Mouse (Mus musculus) bone marrow macrophage, adult 2 months (primary cell): ENCODE measurements around the gene Acap1. TPM values are rescaled to one million over a fixed set of nuclear protein-coding genes. Genes with fewer than 3 reads are reported as not detected.

ENCODE experiments used
- H3K27ac ChIP-seq: 2 replicates; pipeline ENCODE4 v1.5.1; 2012; ENCODE audit warnings: low read depth, low read length; ENCODE audit not compliant: insufficient read depth
- H3K4me1 ChIP-seq: 2 replicates; pipeline ENCODE4 v1.6.1; 2012; ENCODE audit warnings: low read length; ENCODE audit not compliant: control insufficient read depth, insufficient read depth
- H3K4me3 ChIP-seq: 2 replicates; pipeline ENCODE4 v1.5.1; 2012; ENCODE audit warnings: mild to moderate bottlenecking, low read length, moderate library complexity; ENCODE audit not compliant: insufficient read depth
- CTCF ChIP-seq: IDR thresholded peaks from 2 replicates; pipeline ENCODE4 v1.5.1; 2012; ENCODE audit warnings: low read depth, mild to moderate bottlenecking, low read length, moderate library complexity
- POLR2A ChIP-seq: IDR thresholded peaks from 2 replicates; pipeline ENCODE4 v1.6.1; 2012; ENCODE audit warnings: mild to moderate bottlenecking, low read depth, low read length, borderline replicate concordance
- polyA plus RNA-seq: library from polyadenylated mRNA; stranded (reverse); fragments of >200 nt; gene quantifications from 2 replicates; pipeline ENCODE4 v1.2.4, GENCODE M21; 2012; ENCODE audit not compliant: missing spikeins, insufficient read depth, insufficient read length

The Acap1 gene
- polyA plus RNA-seq, 1 experiment, result 0.66 TPM

- Histone ChIP-seq H3K27ac (no peak overlapping the region), H3K4me3 (peak overlapping the region; percentile 72), H3K4me1 (peaks cover 4% of the 10 kb centered on the region; the same call in 1 of the 2 replicates)
- TF ChIP-seq CTCF (no peak), POLR2A (no peak)
These were observed 7.6 kb upstream of the Acap1 start for GRCm38 (mm10) chr11:69902972-69903371.

DNA sequence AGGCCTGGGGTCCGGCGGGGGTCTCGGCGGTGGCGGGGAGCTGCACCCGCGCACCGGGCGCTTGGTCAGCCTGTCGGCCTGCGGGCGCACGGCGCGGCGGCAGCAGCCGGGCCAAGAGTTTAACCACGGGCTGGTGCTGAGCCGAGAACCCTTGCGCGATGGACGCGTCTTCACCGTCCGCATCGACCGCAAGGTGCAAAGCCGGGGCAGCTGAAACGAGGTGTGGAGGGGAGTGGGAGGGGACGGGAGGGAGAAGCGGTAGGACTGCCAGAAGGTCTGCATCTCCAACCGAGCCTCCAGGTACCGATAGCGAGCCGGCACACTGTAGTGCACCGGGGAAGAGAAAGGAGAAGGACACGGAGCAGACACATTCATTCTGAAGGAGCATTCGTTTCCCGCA lies 6.7 kb upstream of the Acap1 start:
- Histone ChIP-seq H3K27ac (no peak overlapping the region), H3K4me1 (peaks cover 4% of the 10 kb centered on the region; the same call in 1 of the 2 replicates), H3K4me3 (peak overlapping the region; percentile 72)
- TF ChIP-seq POLR2A, result no peak
- TF ChIP-seq CTCF, result no peak

- Histone ChIP-seq H3K27ac (peak overlapping the region; percentile 73), H3K4me1 (peaks cover 4% of the 10 kb centered on the region; the same call in 1 of the 2 replicates), H3K4me3 (peak overlapping the region; percentile 72)
- no peak for TF ChIP-seq CTCF
These were observed 6.1 kb upstream of the Acap1 start for GRCm38 (mm10) chr11:69901406-69901846.

- no peak for TF ChIP-seq POLR2A
- no peak for TF ChIP-seq CTCF
These were observed 5.4 kb upstream of the Acap1 start, which contains the start of the genes 2810408A11Rik and Neurl4 for GRCm38 (mm10) chr11:69900471-69901405. 2810408A11Rik (minus strand) TSS chr11:69900987. Neurl4 (plus strand) TSS chr11:69901072.

GRCm38 (mm10) chr11:69899870-69900269 lies 4.5 kb upstream of the Acap1 start:
- H3K4me1 ChIP-seq, result peaks cover 4% of the 10 kb centered on the region; the same call in 1 of the 2 replicates
- no peak overlapping the region for H3K27ac ChIP-seq
- TF ChIP-seq POLR2A, result no peak
- TF ChIP-seq CTCF, result no peak
- no peak overlapping the region for H3K4me3 ChIP-seq

More at GRCm38 (mm10) chr11:69900471-69901405, 5.4 kb upstream of the Acap1 start, which contains the start of the genes 2810408A11Rik and Neurl4:
- Histone ChIP-seq H3K27ac (peak within 1 kb of the TSS; percentile 73), H3K4me3 (peak within 1 kb of the TSS; percentile 72), H3K4me1 (peaks cover 4% of the 10 kb centered on the region; the same call in 1 of the 2 replicates)

GRCm38 (mm10) chr11:69894671-69895070 lies 668 bp downstream of the Acap1 start:
- no peak overlapping the region for H3K27ac ChIP-seq
- H3K4me1 ChIP-seq, result peaks cover 8% of the 10 kb centered on the region
- no peak for TF ChIP-seq CTCF
- no peak for TF ChIP-seq POLR2A
- no peak overlapping the region for H3K4me3 ChIP-seq

- Histone ChIP-seq H3K27ac (no peak overlapping the region), H3K4me1 (peaks cover 8% of the 10 kb centered on the region), H3K4me3 (no peak overlapping the region)
- no peak for TF ChIP-seq POLR2A
- TF ChIP-seq CTCF, result no peak
These were observed 3.9 kb downstream of the Acap1 start for GRCm38 (mm10) chr11:69891482-69891881.

GRCm38 (mm10) chr11:69886907-69887635 lies 8.3 kb downstream of the Acap1 start:
- no peak overlapping the region for H3K27ac ChIP-seq
- TF ChIP-seq CTCF (0 out of 2 replicates have a peak, but pooled peaks have one; percentile 6), POLR2A (no peak)
- no peak overlapping the region for H3K4me3 ChIP-seq
- peaks cover 8% of the 10 kb centered on the region for H3K4me1 ChIP-seq

GRCm38 (mm10) chr11:69884663-69885062 lies 10.7 kb downstream of the Acap1 start:
- no peak for TF ChIP-seq POLR2A
- no peak for TF ChIP-seq CTCF
- Histone ChIP-seq H3K4me3 (no peak overlapping the region), H3K27ac (no peak overlapping the region), H3K4me1 (peaks cover 11% of the 10 kb centered on the region)
